Mouse (Mus musculus) lung, embryonic 16.5 days (tissue): ENCODE data around the gene Gba. TPM values are rescaled to one million over a fixed set of nuclear protein-coding genes. Genes with fewer than 3 reads are reported as not detected.

Experiments used
- ATAC-seq: fragments of 200-750 bp; cut with Nextera tagmentation; 2 replicates; pipeline ENCODE4 v1.8.0; 2017; ENCODE audit warnings: low read depth, mild to moderate bottlenecking, moderate library complexity
- H3K27ac ChIP-seq: fragments of 300-500 bp; sonication (generic); 2 replicates; pipeline ENCODE4 v1.5.1; 2014; ENCODE audit warnings: mild to moderate bottlenecking, control low read depth, low read length
- H3K27me3 ChIP-seq: fragments of 300-500 bp; sonication (generic); 2 replicates; pipeline ENCODE4 v1.6.1; 2014; ENCODE audit warnings: low read depth, low read length, mixed read lengths; ENCODE audit not compliant: control insufficient read depth, insufficient read depth
- H3K36me3 ChIP-seq: fragments of 300-500 bp; sonication (generic); 2 replicates; pipeline ENCODE4 v1.6.1; 2014; ENCODE audit warnings: low read length; ENCODE audit not compliant: control insufficient read depth, insufficient read depth
- H3K4me1 ChIP-seq: fragments of 300-500 bp; sonication (generic); replicated peaks from 2 replicates; pipeline ENCODE4 v1.6.1; 2014; ENCODE audit warnings: low read length, mixed read lengths; ENCODE audit not compliant: control insufficient read depth, insufficient read depth
- H3K4me2 ChIP-seq: fragments of 300-500 bp; sonication (generic); 2 replicates; pipeline ENCODE4 v1.6.1; 2014; ENCODE audit warnings: low read depth, low read length, control low read depth
- H3K4me3 ChIP-seq: fragments of 300-500 bp; sonication (generic); 2 replicates; pipeline ENCODE4 v1.5.1; 2014; ENCODE audit warnings: mild to moderate bottlenecking, low read length, control low read depth
- H3K9ac ChIP-seq: fragments of 300-500 bp; sonication (generic); 2 replicates; pipeline ENCODE4 v1.6.1; 2014; ENCODE audit warnings: low read length, control low read depth
- H3K9me3 ChIP-seq: fragments of 300-500 bp; sonication (generic); 2 replicates; pipeline ENCODE4 v1.6.1; 2016; ENCODE audit warnings: low read length; ENCODE audit not compliant: control insufficient read depth
- WGBS: fragments of 180-500 bp; shearing (Covaris S2); extraction: QIAGEN DNeasy Blood & Tissue Kit; methylation state at CpG from one replicate; pipeline ENCODE4 v1.1.7; 2014; 5-methylcytosine and 5-hydroxymethylcytosine counted together
- polyA plus RNA-seq: library from polyadenylated mRNA; unstranded; fragments of >200 nt; fragmentation: Nextera tagmentation; extraction: Ambion mirVana; gene quantifications from 2 replicates; pipeline ENCODE4 v1.2.1, GENCODE M21; 2015

Gene Gba
- polyA plus RNA-seq, 1 experiment from 2014 or later, result 46.4 TPM

DNA sequence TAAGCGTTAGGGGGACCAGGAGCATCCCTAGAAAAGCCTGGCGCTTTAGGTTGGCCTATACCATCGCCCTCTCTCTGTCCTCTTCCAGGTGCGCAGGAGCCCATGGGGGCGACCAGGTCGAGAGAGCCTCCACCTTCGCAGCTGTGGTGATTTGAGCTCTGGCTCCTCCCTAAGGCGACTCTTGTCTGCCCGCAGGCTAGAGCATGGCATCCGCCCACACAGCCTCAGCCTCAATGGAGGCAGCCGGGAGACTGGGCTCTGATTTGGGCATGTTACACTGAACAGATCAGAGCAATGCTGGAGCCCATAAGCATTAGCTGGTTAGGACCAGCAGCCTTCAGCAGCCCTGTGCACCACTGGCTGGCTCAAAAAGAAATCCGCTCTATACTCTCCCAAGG lies 14.3 kb upstream of the Gba start:
- Histone ChIP-seq H3K27ac (no peak overlapping the region), H3K9ac (no peak overlapping the region), H3K36me3 (no peaks in the 10 kb centered on the region), H3K27me3 (no peaks in the 10 kb centered on the region), H3K4me1 (peaks cover 8% of the 10 kb centered on the region), H3K4me2 (no peak overlapping the region), H3K9me3 (no peaks in the 10 kb centered on the region), H3K4me3 (no peak overlapping the region)
- ATAC-seq, result no peak
- 77% methylated on average over 12 of the region's 12 CpGs for WGBS

DNA sequence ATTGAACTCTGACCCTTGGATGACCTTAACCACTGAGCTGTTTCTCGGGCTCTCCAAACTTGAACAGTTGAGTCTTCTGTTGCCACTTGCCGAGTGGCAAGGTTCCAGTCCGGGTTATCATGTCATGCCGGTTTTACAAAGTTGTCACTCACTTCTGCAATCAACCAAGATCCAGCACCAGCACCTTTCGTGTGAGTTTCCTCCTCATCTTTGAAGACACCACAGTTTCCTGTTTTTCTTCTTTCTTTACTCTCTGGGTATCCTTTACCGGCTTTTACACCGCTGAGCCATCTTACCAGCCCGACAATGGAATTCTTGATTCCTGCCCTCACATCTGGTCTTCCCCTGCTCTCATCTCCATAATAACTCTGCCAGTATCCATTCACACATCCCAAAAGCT lies 12.3 kb upstream of the Gba start:
- H3K4me3 ChIP-seq, result no peak overlapping the region
- H3K9ac ChIP-seq, result no peak overlapping the region
- WGBS, result 79% methylated on average over 8 of the region's 8 CpGs
- ATAC-seq, result no peak
- no peak overlapping the region for H3K4me2 ChIP-seq
- no peaks in the 10 kb centered on the region for H3K27me3 ChIP-seq
- H3K36me3 ChIP-seq, result no peaks in the 10 kb centered on the region
- no peak overlapping the region for H3K27ac ChIP-seq
- H3K9me3 ChIP-seq, result no peaks in the 10 kb centered on the region
- H3K4me1 ChIP-seq, result peaks cover under 1% of the 10 kb centered on the region

DNA sequence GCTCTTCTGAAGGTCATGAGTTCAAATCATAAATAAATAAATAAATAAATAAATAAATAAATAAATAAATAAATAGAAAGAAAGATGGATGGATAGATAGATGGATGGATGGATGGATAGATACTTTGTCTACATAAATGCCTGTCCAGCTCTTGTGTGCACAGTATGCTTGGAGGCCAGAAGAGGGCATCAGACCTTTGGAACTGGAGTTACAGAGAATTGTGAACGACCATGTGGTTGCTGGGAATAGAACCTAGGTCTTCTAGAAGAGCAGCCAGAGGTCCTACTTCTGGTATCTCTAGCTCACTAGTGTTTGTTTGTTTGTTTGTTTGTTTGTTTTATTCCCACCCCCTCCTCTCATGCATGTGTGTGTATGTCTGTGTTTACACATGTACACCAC lies 9.4 kb upstream of the Gba start:
- ATAC-seq, result no peak
- peaks cover 7% of the 10 kb centered on the region for H3K4me1 ChIP-seq
- no peak overlapping the region for H3K27ac ChIP-seq
- no peak overlapping the region for H3K9ac ChIP-seq
- no peak overlapping the region for H3K4me3 ChIP-seq
- no peaks in the 10 kb centered on the region for H3K36me3 ChIP-seq
- no peaks in the 10 kb centered on the region for H3K27me3 ChIP-seq
- H3K9me3 ChIP-seq, result no peaks in the 10 kb centered on the region
- H3K4me2 ChIP-seq, result no peak overlapping the region
- WGBS, result 40% methylated on average over 1 of the region's 1 CpGs

DNA sequence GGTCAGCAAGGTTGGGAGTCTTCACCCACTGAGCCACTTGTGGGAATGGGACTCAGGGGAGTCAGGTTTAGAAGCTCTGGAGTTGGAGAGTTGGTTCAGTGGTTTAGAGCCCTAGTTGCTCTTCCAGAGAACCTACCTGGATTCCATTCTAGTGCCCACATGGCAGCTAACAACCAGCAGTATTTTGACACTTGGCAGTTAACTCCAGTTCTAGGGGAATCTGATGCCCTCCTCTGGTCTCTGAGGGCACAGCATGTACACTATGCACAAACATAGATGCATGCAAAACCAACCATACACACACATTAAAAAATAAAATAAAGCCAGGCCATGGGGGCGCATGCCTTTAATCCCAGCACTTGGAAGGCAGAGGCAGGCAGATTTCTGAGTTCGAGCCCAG lies 8.9 kb upstream of the Gba start:
- 86% methylated on average over 2 of the region's 2 CpGs for WGBS
- H3K9ac ChIP-seq, result no peak overlapping the region
- no peaks in the 10 kb centered on the region for H3K9me3 ChIP-seq
- H3K36me3 ChIP-seq, result no peaks in the 10 kb centered on the region
- ATAC-seq, result no peak
- no peak overlapping the region for H3K4me3 ChIP-seq
- H3K27ac ChIP-seq, result no peak overlapping the region
- no peak overlapping the region for H3K4me2 ChIP-seq
- peaks cover 7% of the 10 kb centered on the region for H3K4me1 ChIP-seq
- H3K27me3 ChIP-seq, result no peaks in the 10 kb centered on the region

DNA sequence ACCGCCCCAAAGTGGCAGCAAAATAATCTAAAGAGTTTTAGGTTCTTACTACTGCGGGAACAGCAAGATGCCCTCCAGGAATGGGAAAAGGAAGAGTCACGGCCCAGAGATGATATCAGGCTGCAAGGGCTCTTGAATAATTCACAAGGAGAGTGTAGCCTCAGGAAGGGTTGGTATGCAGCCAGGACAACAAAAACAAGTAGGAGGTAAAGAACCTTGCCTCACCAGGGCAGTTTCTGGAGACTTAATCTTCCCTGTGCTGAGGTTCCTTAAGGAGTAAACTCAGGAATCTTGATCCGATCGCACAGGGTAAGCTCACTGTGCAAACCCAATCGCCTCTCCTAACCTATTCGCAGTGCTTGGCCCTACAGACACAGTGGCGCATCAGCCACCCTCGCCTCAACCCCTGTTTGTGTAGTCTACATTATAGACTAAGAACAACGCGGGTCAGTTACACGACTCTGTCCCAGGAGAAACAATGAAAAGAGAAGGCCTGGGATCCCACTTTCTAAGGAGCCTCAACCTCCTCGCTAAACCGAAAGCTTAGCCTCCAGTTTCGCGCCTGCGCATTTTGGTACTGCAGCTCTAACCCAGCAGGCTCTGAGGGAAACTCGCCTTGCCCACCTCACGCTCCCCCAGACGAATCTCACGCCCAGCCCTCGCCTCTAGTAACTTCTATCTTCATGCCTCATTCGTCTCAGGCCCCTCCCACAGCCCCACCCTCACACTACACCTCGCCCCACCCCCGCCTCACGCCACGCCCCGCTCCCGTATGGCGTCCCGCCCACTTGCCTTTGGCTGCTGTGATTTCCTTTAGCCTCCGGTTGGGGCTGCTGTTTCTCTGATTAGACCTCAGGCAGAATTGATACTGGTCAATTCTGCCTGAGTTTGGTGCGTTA lies 6.5 kb upstream of the Gba start:
- peak overlapping the region; percentile 80 for H3K4me2 ChIP-seq
- ATAC-seq, result peak; percentile 99
- no peaks in the 10 kb centered on the region for H3K9me3 ChIP-seq
- H3K36me3 ChIP-seq, result no peaks in the 10 kb centered on the region
- peak overlapping the region; percentile 91 for H3K27ac ChIP-seq
- 7% methylated on average over 33 of the region's 33 CpGs for WGBS
- peaks cover 7% of the 10 kb centered on the region for H3K4me1 ChIP-seq
- peak overlapping the region; percentile 82 for H3K9ac ChIP-seq
- no peaks in the 10 kb centered on the region for H3K27me3 ChIP-seq
- peak overlapping the region; percentile 61 for H3K4me3 ChIP-seq

DNA sequence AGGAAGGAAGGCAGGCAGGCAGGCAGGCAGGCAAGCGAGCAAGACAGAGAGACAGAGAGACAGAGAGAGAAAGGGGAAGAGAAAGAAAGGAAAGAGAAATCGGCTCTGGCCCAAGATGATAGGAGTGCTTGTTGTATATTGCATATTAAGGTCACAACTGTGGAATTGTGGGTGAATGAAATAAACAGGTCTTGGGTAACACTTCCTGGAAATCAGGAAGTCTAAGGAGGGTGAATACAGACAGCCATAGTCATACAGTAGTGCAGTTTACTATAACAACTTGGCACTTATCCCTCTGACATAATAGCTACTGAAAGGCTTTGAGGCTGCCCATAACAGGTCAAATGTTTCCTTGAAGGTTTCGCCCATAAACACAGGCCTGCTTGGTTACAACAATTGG lies 2.9 kb upstream of the Gba start:
- Histone ChIP-seq H3K27ac (no peak overlapping the region), H3K9me3 (no peaks in the 10 kb centered on the region), H3K4me2 (no peak overlapping the region), H3K4me3 (no peak overlapping the region), H3K36me3 (no peaks in the 10 kb centered on the region), H3K4me1 (peaks cover 12% of the 10 kb centered on the region), H3K27me3 (no peaks in the 10 kb centered on the region), H3K9ac (no peak overlapping the region)
- 63% methylated on average over 3 of the region's 3 CpGs for WGBS
- no peak for ATAC-seq

DNA sequence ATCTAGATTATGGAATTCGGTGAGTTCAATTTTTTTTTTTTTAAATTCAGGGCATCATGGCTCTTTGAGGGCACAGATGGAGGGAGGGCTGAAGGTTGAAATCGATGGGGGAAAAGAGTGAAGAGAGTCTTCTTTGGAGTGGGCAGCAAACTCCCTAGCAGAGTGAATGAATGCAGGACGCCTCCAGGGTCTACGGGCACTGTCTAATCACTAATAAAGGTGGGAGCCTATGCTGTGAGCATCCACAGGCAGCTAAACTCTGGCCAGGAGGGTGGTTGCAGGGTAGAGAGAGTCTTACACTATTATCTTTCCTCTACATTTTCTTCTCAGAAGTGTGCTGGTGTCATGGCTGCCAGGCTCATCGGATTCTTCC lies 400 bp downstream of the Gba start:
- 31% methylated on average over 5 of the region's 5 CpGs for WGBS
- Histone ChIP-seq H3K27ac (no peak overlapping the region), H3K4me2 (peak overlapping the region; percentile 82), H3K9ac (peak overlapping the region; percentile 73), H3K9me3 (no peaks in the 10 kb centered on the region), H3K4me3 (peak overlapping the region; percentile 60), H3K27me3 (no peaks in the 10 kb centered on the region), H3K36me3 (peaks cover 5% of the 10 kb centered on the region), H3K4me1 (peaks cover 4% of the 10 kb centered on the region)
- 0 out of 2 replicates have a peak, but pooled peaks have one; percentile 21 for ATAC-seq

DNA sequence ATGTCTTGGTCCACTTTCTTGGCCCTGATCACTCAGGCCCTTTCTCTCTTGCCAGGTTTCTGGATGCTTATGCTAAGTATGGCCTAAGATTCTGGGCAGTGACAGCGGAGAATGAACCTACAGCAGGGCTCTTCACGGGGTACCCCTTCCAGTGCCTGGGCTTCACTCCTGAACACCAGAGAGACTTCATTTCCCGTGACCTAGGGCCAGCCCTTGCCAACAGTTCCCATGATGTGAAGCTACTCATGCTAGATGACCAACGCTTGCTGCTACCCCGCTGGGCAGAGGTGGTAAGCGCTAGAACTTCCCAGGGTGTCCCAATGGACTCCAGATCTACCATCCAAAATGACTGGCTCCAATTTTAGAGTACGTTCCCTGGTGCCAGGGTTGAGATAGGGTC lies 3.4 kb downstream of the Gba start:
- ATAC-seq, result no peak
- WGBS, result 88% methylated on average over 7 of the region's 7 CpGs
- Histone ChIP-seq H3K4me1 (peaks cover 4% of the 10 kb centered on the region), H3K36me3 (peaks cover 19% of the 10 kb centered on the region), H3K9ac (no peak overlapping the region), H3K27me3 (no peaks in the 10 kb centered on the region), H3K4me3 (no peak overlapping the region), H3K27ac (no peak overlapping the region), H3K9me3 (no peaks in the 10 kb centered on the region), H3K4me2 (no peak overlapping the region)

DNA sequence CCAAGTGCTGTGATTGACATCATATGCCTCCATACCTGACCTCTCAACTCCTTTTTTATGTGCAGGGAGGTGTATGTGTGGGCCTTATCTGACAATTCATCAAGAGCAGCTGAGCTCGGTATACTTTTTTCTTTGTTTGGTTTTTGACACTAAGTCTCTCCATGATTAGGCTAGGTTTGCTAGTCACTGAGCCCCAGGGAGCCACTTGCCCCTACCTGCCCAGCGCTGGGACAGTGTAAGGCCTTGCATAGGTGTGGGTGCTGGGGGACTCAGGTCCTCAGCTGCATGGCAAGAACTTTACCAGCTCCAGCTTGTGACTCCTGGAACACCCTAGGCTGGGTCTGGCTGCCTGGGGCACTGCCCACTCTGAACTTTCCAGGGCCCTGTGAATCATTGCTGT lies 4.0 kb downstream of the Gba start:
- ATAC-seq, result no peak
- no peak overlapping the region for H3K4me2 ChIP-seq
- no peak overlapping the region for H3K9ac ChIP-seq
- no peak overlapping the region for H3K4me3 ChIP-seq
- H3K27me3 ChIP-seq, result no peaks in the 10 kb centered on the region
- H3K36me3 ChIP-seq, result peaks cover 19% of the 10 kb centered on the region
- no peaks in the 10 kb centered on the region for H3K9me3 ChIP-seq
- H3K4me1 ChIP-seq, result peaks cover 4% of the 10 kb centered on the region
- no peak overlapping the region for H3K27ac ChIP-seq
- 70% methylated on average over 2 of the region's 2 CpGs for WGBS
